Mouse (Mus musculus) CH12F3 (cell line): ENCODE measurements around the gene Clec16a.

Source experiments
- in situ Hi-C: fragments of 300-500 bp; cut with MboI; formaldehyde crosslinking; loops from 2 replicates; pipeline ENCODE4 v1.14.3; 2020; ENCODE audit warnings: low sequenced_read_pairs

Clec16a gene

GRCm38 (mm10) chr16:10713041-10713440 lies 167.9 kb downstream of the Clec16a start:
- in situ Hi-C loops = no loop called here

- in situ Hi-C loops = no loop called here
Observed at GRCm38 (mm10) chr16:10713441-10714239, 168.5 kb downstream of the Clec16a start.

GRCm38 (mm10) chr16:10715211-10715610 lies 170.1 kb downstream of the Clec16a start:
- in situ Hi-C loops = no loop called here

GRCm38 (mm10) chr16:10715632-10716031 lies 170.5 kb downstream of the Clec16a start:
- in situ Hi-C loops = no loop called here

- in situ Hi-C loops = no loop called here
Observed at GRCm38 (mm10) chr16:10716696-10717095, 171.6 kb downstream of the Clec16a start.

GRCm38 (mm10) chr16:10719971-10720370 lies 174.8 kb downstream of the Clec16a start:
- in situ Hi-C loops = no loop called here

- in situ Hi-C loops = no loop called here
Observed at GRCm38 (mm10) chr16:10722882-10723544, 177.9 kb downstream of the Clec16a start.

- in situ Hi-C loops = no loop called here
Observed at GRCm38 (mm10) chr16:10723816-10724647, 178.9 kb downstream of the Clec16a start.

- in situ Hi-C loops = no loop called here
Observed at GRCm38 (mm10) chr16:10725156-10725555, 180.0 kb downstream of the Clec16a start.

- in situ Hi-C loops = no loop called here
Observed at GRCm38 (mm10) chr16:10727630-10728029, 182.5 kb downstream of the Clec16a start.

- in situ Hi-C loops = no loop called here
Observed at GRCm38 (mm10) chr16:10728886-10729285, 183.7 kb downstream of the Clec16a start.

GRCm38 (mm10) chr16:10730941-10731340 lies 185.8 kb downstream of the Clec16a start:
- in situ Hi-C loops = no loop called here

GRCm38 (mm10) chr16:10731785-10732184 lies 186.6 kb downstream of the Clec16a start:
- in situ Hi-C loops = no loop called here

GRCm38 (mm10) chr16:10732421-10732820 lies 187.3 kb downstream of the Clec16a start:
- in situ Hi-C loops = no loop called here

- in situ Hi-C loops = no loop called here
Observed at GRCm38 (mm10) chr16:10735781-10736180, 190.6 kb downstream of the Clec16a start.

- in situ Hi-C loops = no loop called here
Observed at GRCm38 (mm10) chr16:10736364-10736763, 191.2 kb downstream of the Clec16a start.

GRCm38 (mm10) chr16:10737571-10737970 lies 192.4 kb downstream of the Clec16a start:
- in situ Hi-C loops = no loop called here

- in situ Hi-C loops = no loop called here
Observed at GRCm38 (mm10) chr16:10738866-10739265, 193.7 kb downstream of the Clec16a start.

- in situ Hi-C loops = no loop called here
Observed at GRCm38 (mm10) chr16:10739854-10740398, 194.8 kb downstream of the Clec16a start.

- in situ Hi-C loops = no loop called here
Observed at GRCm38 (mm10) chr16:10741082-10741481, 195.9 kb downstream of the Clec16a start.

- in situ Hi-C loops = no loop called here
Observed at GRCm38 (mm10) chr16:10749226-10749625, 204.1 kb downstream of the Clec16a start.
